Mouse (Mus musculus): ENCODE data around the gene Actl7a. TPM values are rescaled to one million over a fixed set of nuclear protein-coding genes. Genes with fewer than 3 reads are reported as not detected.

Gene Actl7a
- polyA plus RNA-seq, 1 experiment from 2014 or later, result not detected

DNA sequence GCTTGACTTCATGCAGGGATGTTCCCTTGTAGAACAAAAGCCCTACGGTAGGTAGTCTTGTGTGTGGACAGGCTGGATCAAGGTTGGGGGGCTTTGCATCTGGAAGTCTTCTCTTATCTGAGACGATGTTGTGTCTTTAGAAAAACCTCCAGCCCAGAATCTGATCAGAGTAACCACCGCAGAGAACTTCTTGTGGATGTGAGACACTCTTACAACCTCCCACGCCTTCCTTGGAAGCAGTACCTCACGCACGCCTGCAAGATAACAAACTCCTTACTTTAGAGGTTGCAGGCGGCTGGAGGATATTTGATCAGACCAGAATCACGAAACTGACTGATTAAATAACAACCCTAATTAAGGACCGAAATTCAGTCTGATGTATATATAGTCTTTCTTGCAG, 22.8 kb upstream of the Actl7a start:
- Histone ChIP-seq H3K27me3 (ENCODE audit: control insufficient read depth, insufficient read depth, low read depth, low read length) (no peaks in the 10 kb centered on the region), H3K4me1 (ENCODE audit: control insufficient read depth, low read depth, low read length) (no peaks in the 10 kb centered on the region), H3K9me3 (replicated peaks; ENCODE audit: control insufficient read depth, low read length) (no peaks in the 10 kb centered on the region), H3K27ac (ENCODE audit: low read length) (no peak overlapping the region), H3K36me3 (ENCODE audit: control insufficient read depth, insufficient read depth) (no peaks in the 10 kb centered on the region), H3K4me3 (ENCODE audit: low read depth, low read length) (no peak overlapping the region), H3K9ac (ENCODE audit: low read depth, low read length) (no peak overlapping the region), H3K4me2 (ENCODE audit: low read depth, low read length) (no peak overlapping the region)
- WGBS (ENCODE audit: insufficient replicate concordance), result 56% methylated on average over 9 of the region's 9 CpGs
- no peak for ATAC-seq (ENCODE audit: low read depth)

DNA sequence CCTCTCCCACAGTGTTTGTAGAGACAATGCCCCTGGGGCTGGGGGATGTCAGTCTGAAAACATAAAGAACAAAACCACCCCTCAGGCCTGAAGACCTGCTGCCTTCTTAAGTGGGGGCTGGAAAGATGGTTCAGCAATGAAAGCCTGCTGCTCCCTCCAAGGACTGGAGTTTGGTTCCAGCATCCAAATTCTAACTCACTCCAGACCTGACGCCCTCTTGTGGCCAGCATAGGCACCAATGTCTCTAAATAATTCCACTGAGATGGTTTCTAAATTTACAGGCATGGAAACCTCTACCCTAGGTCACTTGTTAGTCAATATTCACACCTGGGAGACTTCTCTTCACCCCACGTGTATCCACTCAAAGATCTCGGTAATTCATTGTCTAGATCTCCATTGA, 21.7 kb upstream of the Actl7a start:
- Histone ChIP-seq H3K36me3 (ENCODE audit: control insufficient read depth, insufficient read depth) (no peaks in the 10 kb centered on the region), H3K4me3 (ENCODE audit: low read depth, low read length) (no peak overlapping the region), H3K4me2 (ENCODE audit: low read depth, low read length) (no peak overlapping the region), H3K27ac (ENCODE audit: low read length) (no peak overlapping the region), H3K27me3 (ENCODE audit: control insufficient read depth, insufficient read depth, low read depth, low read length) (no peaks in the 10 kb centered on the region), H3K9me3 (replicated peaks; ENCODE audit: control insufficient read depth, low read length) (no peaks in the 10 kb centered on the region), H3K4me1 (ENCODE audit: control insufficient read depth, low read depth, low read length) (no peaks in the 10 kb centered on the region), H3K9ac (ENCODE audit: low read depth, low read length) (no peak overlapping the region)
- 11% methylated on average over 3 of the region's 3 CpGs for WGBS (ENCODE audit: insufficient replicate concordance)
- ATAC-seq (ENCODE audit: low read depth), result no peak

DNA sequence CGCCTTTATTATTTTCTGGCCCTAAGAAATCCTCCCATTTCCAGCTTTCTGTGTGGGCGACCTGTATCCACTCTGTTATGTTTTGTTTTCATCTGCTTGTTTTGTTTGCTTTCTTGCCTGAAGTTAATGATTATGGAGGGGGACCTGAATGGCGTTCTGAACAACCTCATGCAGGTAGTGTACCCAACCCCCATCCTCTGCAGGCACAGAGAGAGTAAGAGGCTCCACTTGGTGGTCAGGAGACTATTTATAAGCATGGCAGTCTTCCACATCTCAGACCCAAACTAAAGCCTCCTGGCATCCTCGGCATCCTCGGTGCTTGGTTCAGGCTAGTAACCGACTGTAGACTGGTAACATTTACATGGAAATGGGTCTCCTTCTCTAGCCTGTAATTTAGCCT, 20.9 kb upstream of the Actl7a start:
- H3K9me3 ChIP-seq (replicated peaks; ENCODE audit: control insufficient read depth, low read length), result no peaks in the 10 kb centered on the region
- H3K36me3 ChIP-seq (ENCODE audit: control insufficient read depth, insufficient read depth), result no peaks in the 10 kb centered on the region
- H3K9ac ChIP-seq (ENCODE audit: low read depth, low read length), result no peak overlapping the region
- no peak overlapping the region for H3K27ac ChIP-seq (ENCODE audit: low read length)
- H3K4me2 ChIP-seq (ENCODE audit: low read depth, low read length), result no peak overlapping the region
- no peaks in the 10 kb centered on the region for H3K4me1 ChIP-seq (ENCODE audit: control insufficient read depth, low read depth, low read length)
- ATAC-seq (ENCODE audit: low read depth), result no peak
- H3K27me3 ChIP-seq (ENCODE audit: control insufficient read depth, insufficient read depth, low read depth, low read length), result no peaks in the 10 kb centered on the region
- H3K4me3 ChIP-seq (ENCODE audit: low read depth, low read length), result no peak overlapping the region
- WGBS (ENCODE audit: insufficient replicate concordance), result 51% methylated on average over 6 of the region's 6 CpGs

- Histone ChIP-seq H3K36me3 (ENCODE audit: control insufficient read depth, insufficient read depth) (no peaks in the 10 kb centered on the region), H3K4me1 (ENCODE audit: control insufficient read depth, low read depth, low read length) (no peaks in the 10 kb centered on the region), H3K9ac (ENCODE audit: low read depth, low read length) (no peak overlapping the region), H3K27me3 (ENCODE audit: control insufficient read depth, insufficient read depth, low read depth, low read length) (no peaks in the 10 kb centered on the region), H3K9me3 (replicated peaks; ENCODE audit: control insufficient read depth, low read length) (no peaks in the 10 kb centered on the region), H3K4me3 (ENCODE audit: low read depth, low read length) (no peak overlapping the region), H3K4me2 (ENCODE audit: low read depth, low read length) (no peak overlapping the region), H3K27ac (ENCODE audit: low read length) (no peak overlapping the region)
- WGBS (ENCODE audit: insufficient replicate concordance), result 67% methylated on average over 6 of the region's 6 CpGs
- no peak for ATAC-seq (ENCODE audit: low read depth)
Observed at GRCm38 (mm10) chr4:56723237-56723636, 20.0 kb upstream of the Actl7a start.

- Histone ChIP-seq H3K4me3 (ENCODE audit: low read depth, low read length) (no peak overlapping the region), H3K27ac (ENCODE audit: low read length) (no peak overlapping the region), H3K4me1 (ENCODE audit: control insufficient read depth, low read depth, low read length) (no peaks in the 10 kb centered on the region), H3K27me3 (ENCODE audit: control insufficient read depth, insufficient read depth, low read depth, low read length) (no peaks in the 10 kb centered on the region), H3K4me2 (ENCODE audit: low read depth, low read length) (no peak overlapping the region), H3K9me3 (replicated peaks; ENCODE audit: control insufficient read depth, low read length) (no peaks in the 10 kb centered on the region), H3K36me3 (ENCODE audit: control insufficient read depth, insufficient read depth) (no peaks in the 10 kb centered on the region), H3K9ac (ENCODE audit: low read depth, low read length) (no peak overlapping the region)
- 50% methylated on average over 8 of the region's 8 CpGs for WGBS (ENCODE audit: insufficient replicate concordance)
- no peak for ATAC-seq (ENCODE audit: low read depth)
Observed at GRCm38 (mm10) chr4:56725839-56726238, 17.4 kb upstream of the Actl7a start.

DNA sequence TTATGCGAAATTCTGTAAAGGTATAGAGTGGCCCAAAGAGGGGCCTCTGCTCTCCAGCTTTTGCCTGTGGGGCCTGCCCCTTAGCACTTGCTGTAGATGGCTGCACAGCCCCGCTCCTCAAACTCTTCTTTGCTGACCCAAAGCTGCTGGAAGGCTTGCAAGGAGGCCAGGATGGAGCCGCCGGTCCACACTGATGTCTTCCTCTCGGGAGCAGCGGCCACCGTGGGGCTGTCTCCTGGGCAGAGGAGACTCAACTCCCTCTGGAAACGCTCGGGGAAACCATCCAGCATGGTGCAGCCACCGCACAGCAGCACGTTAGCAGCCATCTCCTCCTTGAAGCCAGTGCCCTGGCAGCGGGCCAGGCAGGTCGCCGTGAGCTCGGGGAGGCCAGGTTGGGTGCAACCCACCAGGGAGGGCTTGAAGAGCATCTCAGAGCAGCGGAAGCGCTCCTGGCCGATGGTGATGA, 3.2 kb upstream of the Actl7a start, which contains the start of gene Gm26657:
Gene Gm26657, plus strand, starts transcription at position 51 of the 466 bp plus-strand sequence.
- H3K4me2 ChIP-seq (ENCODE audit: low read depth, low read length), result no peak within 1 kb of the TSS
- H3K4me3 ChIP-seq (ENCODE audit: low read depth, low read length), result no peak within 1 kb of the TSS
- no peaks in the 10 kb centered on the region for H3K9me3 ChIP-seq (replicated peaks; ENCODE audit: control insufficient read depth, low read length)
- H3K4me1 ChIP-seq (ENCODE audit: control insufficient read depth, low read depth, low read length), result no peaks in the 10 kb centered on the region
- no peaks in the 10 kb centered on the region for H3K36me3 ChIP-seq (ENCODE audit: control insufficient read depth, insufficient read depth)
- no peak within 1 kb of the TSS for H3K27ac ChIP-seq (ENCODE audit: low read length)
- H3K27me3 ChIP-seq (ENCODE audit: control insufficient read depth, insufficient read depth, low read depth, low read length), result no peaks in the 10 kb centered on the region
- WGBS (ENCODE audit: insufficient replicate concordance), result 72% methylated on average over 18 of the region's 18 CpGs
- no peak for ATAC-seq (ENCODE audit: low read depth)
- no peak within 1 kb of the TSS for H3K9ac ChIP-seq (ENCODE audit: low read depth, low read length)

- Histone ChIP-seq H3K36me3 (ENCODE audit: control insufficient read depth, insufficient read depth) (no peaks in the 10 kb centered on the region), H3K9me3 (replicated peaks; ENCODE audit: control insufficient read depth, low read length) (no peaks in the 10 kb centered on the region), H3K9ac (ENCODE audit: low read depth, low read length) (no peak overlapping the region), H3K4me3 (ENCODE audit: low read depth, low read length) (no peak overlapping the region), H3K27me3 (ENCODE audit: control insufficient read depth, insufficient read depth, low read depth, low read length) (no peaks in the 10 kb centered on the region), H3K4me1 (ENCODE audit: control insufficient read depth, low read depth, low read length) (no peaks in the 10 kb centered on the region), H3K27ac (ENCODE audit: low read length) (no peak overlapping the region), H3K4me2 (ENCODE audit: low read depth, low read length) (no peak overlapping the region)
- ATAC-seq (ENCODE audit: low read depth), result no peak
- whole genome bisulfite sequencing (ENCODE audit: insufficient replicate concordance), result 87% methylated on average over 20 of the region's 20 CpGs
Observed at GRCm38 (mm10) chr4:56740611-56741010, 2.6 kb upstream of the Actl7a start.

GRCm38 (mm10) chr4:56741041-56741493, 2.1 kb upstream of the Actl7a start, which contains the start of gene Actl7b:
Actl7b (minus strand) TSS chr4:56741443.
- Histone ChIP-seq H3K9me3 (replicated peaks; ENCODE audit: control insufficient read depth, low read length) (no peaks in the 10 kb centered on the region), H3K27ac (ENCODE audit: low read length) (no peak within 1 kb of the TSS), H3K36me3 (ENCODE audit: control insufficient read depth, insufficient read depth) (no peaks in the 10 kb centered on the region), H3K4me3 (ENCODE audit: low read depth, low read length) (no peak within 1 kb of the TSS), H3K4me1 (ENCODE audit: control insufficient read depth, low read depth, low read length) (no peaks in the 10 kb centered on the region), H3K9ac (ENCODE audit: low read depth, low read length) (no peak within 1 kb of the TSS), H3K4me2 (ENCODE audit: low read depth, low read length) (no peak within 1 kb of the TSS), H3K27me3 (ENCODE audit: control insufficient read depth, insufficient read depth, low read depth, low read length) (no peaks in the 10 kb centered on the region)
- ATAC-seq (ENCODE audit: low read depth), result no peak
- WGBS (ENCODE audit: insufficient replicate concordance), result 77% methylated on average over 13 of the region's 13 CpGs

- H3K4me1 ChIP-seq (ENCODE audit: control insufficient read depth, low read depth, low read length), result no peaks in the 10 kb centered on the region
- H3K4me3 ChIP-seq (ENCODE audit: low read depth, low read length), result no peak overlapping the region
- no peak overlapping the region for H3K27ac ChIP-seq (ENCODE audit: low read length)
- H3K9me3 ChIP-seq (replicated peaks; ENCODE audit: control insufficient read depth, low read length), result no peaks in the 10 kb centered on the region
- ATAC-seq (ENCODE audit: low read depth), result no peak
- no peak overlapping the region for H3K4me2 ChIP-seq (ENCODE audit: low read depth, low read length)
- H3K36me3 ChIP-seq (ENCODE audit: control insufficient read depth, insufficient read depth), result peaks cover 2% of the 10 kb centered on the region; the same call in 1 of the 2 replicates
- no peak overlapping the region for H3K9ac ChIP-seq (ENCODE audit: low read depth, low read length)
- 67% methylated on average over 4 of the region's 4 CpGs for WGBS (ENCODE audit: insufficient replicate concordance)
- no peaks in the 10 kb centered on the region for H3K27me3 ChIP-seq (ENCODE audit: control insufficient read depth, insufficient read depth, low read depth, low read length)
Observed at GRCm38 (mm10) chr4:56742698-56743097, 515 bp upstream of the Actl7a start.
